Mouse (Mus musculus) central nervous system, embryonic 18 days (tissue): ENCODE data around the gene Minar1. TPM values are rescaled to one million over a fixed set of nuclear protein-coding genes. Genes with fewer than 3 reads are reported as not detected.

Source experiments
- polyA plus RNA-seq: library from polyadenylated mRNA; depleted of rRNA; stranded (reverse); fragments of >200 nt; gene quantifications from 2 replicates; pipeline ENCODE4 v1.2.3, GENCODE M21; 2012; rRNA removed

Minar1 gene
- polyA plus RNA-seq: 2.7 TPM in 2 replicates

GRCm38 (mm10) chr9:89623006-89623760 is at the start of gene Minar1:
Gene Minar1 (minus strand): TSS chr9:89623125.

Other genes starting within 250 kb of the Minar1 start
- 45.2 and 50.6 TPM in 2 replicates for gene Tmed3, start 81.9 kb upstream of the Minar1 start, polyA plus RNA-seq
- gene Ankrd34c, start 115.3 kb upstream of the Minar1 start, polyA plus RNA-seq: 0.65 and 0.87 TPM in 2 replicates